Mouse (Mus musculus): ENCODE measurements around the gene Elp5.

Elp5 gene

DNA sequence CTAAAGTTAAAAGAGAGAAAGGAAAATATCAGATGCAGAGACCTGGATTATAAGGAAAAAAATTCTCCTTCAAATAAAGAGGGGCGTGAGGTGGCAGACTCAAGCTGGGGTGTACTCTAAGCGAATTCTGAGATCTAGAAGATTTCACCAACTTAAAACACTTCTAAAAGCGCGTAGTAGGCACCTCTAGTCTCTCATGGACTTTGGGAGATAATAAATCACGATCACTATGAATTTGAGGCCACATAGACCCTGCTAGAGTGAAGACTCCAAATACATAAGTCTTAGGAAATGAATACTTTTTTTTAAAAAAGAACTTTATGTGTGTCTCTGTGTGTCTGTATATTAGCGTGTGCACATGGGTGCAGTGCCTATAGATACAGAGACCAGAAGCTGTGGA is 33.4 kb upstream of the Elp5 start:
- DNase-seq (ENCODE audit: low read depth, low spot score): no peak

- DNase-seq (ENCODE audit: low read depth, low spot score): peak; percentile 74
These were observed 32.7 kb upstream of the Elp5 start, which contains the start of gene Acadvl for GRCm38 (mm10) chr11:70014880-70015558. Gene Acadvl, minus strand, starts transcription at chr11:70015411.

DNA sequence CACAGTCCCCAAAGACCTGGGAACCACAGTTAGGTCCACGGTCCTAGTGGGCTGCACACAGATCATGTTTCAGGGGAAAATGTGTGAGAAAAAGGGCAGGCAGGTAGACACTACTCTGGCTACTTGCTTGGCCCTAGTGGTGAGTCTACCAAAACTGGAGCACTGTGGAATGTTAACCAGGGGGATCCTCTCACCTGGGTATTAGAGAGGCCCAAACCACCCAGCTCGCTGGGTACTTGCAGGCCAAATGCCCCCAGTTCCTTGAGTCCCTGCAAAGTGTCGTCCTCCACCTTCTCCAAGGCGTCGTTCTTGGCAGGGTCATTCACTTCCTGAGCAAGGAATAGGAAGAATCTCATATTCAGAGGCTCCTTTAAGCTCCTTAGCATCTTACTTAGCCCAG is 31.7 kb upstream of the Elp5 start:
- no peak for DNase-seq (ENCODE audit: low read depth, low spot score)

DNA sequence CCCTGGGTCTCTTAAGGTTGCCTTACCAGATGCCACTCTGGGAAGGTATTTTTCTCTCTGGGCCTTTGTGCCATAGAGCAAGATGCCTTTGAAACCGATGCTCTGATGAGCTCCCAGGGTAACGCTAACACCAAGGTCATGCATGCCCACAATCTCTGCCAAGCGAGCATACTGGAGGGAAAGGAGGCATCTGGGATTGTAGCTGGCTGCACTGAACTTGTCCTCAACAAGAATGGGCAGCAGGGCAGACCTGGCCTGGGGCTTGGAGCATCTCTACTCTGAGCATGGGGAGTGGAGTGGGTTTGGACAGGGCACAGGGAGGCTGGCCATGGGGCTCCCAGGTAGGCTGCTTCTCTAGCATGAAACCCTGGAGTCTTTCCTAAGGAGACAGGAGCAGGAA is 31.1 kb upstream of the Elp5 start:
- DNase-seq (ENCODE audit: low read depth, low spot score): no peak

DNA sequence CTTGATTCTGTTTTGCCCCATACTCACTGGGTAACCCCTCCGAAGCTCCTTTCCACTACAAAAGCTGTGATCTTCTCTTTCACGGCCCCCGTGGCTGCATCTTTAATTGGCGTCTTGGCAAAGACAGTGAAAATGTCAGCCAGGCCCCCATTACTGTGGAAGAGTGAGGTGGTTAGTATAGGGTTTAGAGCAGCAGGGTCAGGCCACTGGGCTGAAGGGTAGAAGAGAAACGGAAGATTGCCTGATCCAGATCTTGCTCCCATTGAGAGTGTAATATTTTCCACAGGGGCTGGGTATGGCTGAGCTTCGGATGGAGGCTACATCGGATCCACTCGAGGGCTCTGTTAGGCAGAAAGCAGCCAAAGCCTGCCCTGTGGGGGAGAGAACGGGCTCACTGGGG is 30.6 kb upstream of the Elp5 start:
- DNase-seq (ENCODE audit: low read depth, low spot score): no peak

DNA sequence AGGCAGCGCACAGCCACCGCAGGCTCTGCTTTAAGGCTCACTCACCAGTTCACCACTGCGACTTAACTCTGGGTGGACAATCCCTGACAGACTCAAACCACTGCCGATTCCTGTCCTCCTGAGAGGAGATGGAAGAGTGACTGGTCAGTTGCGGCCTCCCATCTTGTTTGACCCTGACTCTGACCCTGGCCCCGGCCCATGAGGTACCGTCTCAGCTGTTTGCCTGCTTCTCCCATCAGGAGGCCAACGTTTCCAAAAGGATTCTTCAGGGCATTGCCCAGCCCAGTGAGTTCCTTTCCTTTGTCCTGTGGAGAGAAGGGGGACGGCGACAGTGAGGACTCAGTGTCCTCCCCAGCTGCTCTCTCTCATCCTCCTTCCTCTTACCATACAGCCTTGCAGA is 28.6 kb upstream of the Elp5 start:
- DNase-seq (ENCODE audit: low read depth, low spot score): no peak

- no peak for DNase-seq (ENCODE audit: low read depth, low spot score)
These were observed 28.2 kb upstream of the Elp5 start for GRCm38 (mm10) chr11:70010548-70010947.

DNA sequence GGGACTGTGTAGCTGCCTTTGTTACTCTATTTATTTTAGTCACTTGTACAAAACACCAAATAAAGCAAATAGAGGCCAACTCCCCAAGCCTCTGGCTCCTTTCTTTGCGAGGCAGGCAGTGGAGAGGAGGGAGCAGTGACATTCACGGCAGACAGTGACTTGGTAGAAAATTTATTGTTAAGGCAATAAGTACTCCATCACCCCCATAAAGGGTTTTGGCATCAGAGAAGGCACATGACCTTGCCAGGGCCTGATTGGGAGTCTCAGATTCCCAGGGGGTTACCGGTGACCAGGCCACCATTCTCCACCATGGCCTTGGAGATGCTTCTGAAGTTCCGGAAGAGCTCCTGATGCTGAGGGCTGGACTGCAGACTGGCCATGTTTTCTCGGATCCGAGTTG is 27.7 kb upstream of the Elp5 start:
- no peak for DNase-seq (ENCODE audit: low read depth, low spot score)

GRCm38 (mm10) chr11:70005521-70005920 is 23.2 kb upstream of the Elp5 start:
- no peak for DNase-seq (ENCODE audit: low read depth, low spot score)

GRCm38 (mm10) chr11:70002471-70002870 is 20.2 kb upstream of the Elp5 start:
- no peak for DNase-seq (ENCODE audit: low read depth, low spot score)

- peak; percentile 60 for DNase-seq (ENCODE audit: low read depth, low spot score)
These were observed 19.5 kb upstream of the Elp5 start for GRCm38 (mm10) chr11:70001865-70002264.

DNA sequence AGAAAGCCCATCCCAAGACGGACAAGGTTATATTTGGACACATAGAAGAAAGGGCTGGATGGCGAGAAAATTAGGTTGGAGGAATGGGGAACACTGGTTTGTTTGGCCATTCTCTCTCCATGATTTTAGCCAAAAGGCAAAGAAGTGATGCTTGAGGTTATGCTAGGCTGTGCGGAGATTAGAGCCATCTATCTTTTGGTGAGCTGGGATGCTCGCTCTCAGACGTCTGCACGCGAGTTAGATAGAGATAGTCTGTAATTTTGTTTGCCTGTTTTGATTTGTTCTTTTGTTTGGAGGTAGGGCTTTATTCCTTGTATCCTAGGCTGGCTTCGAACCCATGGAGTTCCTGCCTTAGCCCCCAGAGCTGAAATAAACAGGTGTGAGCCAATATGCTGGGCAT is 18.8 kb upstream of the Elp5 start:
- DNase-seq (ENCODE audit: low read depth, low spot score): no peak

DNA sequence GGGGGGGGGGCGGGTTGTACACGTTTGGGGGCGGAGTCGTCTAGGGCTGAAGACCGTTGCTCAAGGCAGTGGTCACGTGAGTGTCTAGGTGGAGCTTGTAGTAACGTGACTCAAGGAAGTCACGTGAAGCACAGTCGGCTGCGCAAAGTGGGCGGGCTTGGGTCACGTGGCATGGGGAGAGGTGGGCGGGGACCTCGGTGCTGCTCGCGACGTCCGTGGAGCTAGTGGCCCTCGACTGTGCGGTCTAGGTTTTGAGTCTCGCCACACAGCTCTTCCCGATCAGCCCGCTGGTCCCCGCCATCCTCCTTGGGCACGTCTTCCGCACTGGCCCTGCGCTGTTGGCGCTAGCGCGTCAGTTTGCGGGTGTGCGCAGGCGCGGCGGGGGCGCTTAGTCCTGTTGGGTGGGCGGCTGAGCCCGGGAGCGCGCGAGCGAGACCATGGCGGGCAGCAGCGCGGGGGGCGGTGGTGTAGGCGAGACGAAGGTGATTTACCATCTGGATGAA is 18.1 kb upstream of the Elp5 start, which contains the start of gene Dvl2:
Gene Dvl2 (plus strand): TSS at position 200 of the 503 bp plus-strand sequence.
- DNase-seq (ENCODE audit: low read depth, low spot score): peak; percentile 96

DNA sequence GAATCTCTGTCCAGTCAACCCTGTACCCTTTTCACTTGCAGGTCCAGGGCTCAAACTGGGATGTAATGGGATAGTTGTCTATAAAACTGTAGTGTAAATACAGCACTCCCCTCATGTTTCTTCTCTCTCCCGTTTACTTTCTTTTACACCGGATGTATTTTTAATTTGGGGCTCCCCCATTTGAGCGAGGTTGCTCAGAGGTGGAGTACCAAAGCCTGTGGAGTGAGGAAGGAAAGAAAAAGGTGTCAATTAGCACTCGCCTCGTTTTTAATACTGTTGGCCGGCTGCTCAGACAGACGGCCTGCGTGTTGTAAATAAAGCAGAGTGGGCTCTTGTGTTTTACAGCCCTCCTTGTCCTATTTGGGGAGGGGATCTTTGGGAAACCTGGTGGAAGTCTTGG is 17.3 kb upstream of the Elp5 start:
- DNase-seq (ENCODE audit: low read depth, low spot score): no peak

DNA sequence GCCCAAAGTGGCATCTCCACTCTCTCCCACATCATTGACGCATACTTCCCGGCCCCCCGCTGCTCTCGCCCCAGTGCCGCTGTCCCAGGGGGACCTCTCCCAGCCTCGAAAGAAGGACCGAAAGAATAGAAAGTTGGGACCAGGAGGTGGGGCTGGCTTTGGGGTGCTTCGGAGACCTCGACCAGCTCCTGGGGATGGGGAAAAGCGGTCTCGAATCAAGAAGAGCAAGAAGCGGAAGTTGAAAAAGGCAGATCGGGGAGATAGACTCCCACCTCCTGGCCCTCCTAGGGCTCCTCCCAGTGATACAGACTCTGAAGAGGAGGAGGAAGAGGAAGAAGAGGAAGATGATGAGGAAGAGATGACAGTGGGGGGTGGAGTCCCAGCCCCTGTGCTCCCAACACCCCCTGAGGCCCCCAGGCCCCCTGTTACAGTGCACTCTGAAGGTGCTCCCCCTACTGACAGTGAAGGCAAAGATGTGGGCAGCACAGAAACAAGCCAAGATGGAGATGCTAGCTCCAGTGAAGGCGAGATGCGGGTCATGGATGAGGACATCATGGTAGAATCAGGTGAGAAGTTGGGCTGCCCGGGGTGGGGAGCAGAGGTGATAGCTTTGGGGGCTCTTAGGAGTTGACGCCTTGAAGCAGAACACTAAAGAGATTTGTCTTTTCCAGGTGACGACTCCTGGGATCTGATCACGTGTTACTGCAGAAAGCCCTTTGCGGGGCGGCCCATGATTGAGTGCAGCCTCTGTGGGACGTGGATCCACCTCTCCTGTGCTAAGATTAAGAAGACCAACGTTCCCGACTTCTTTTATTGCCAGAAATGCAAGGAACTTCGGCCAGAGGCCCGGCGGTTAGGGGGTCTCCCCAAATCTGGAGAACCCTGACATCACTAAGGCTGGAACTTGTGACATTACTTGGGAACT is 16.5 kb upstream of the Elp5 start:
- DNase-seq (ENCODE audit: low read depth, low spot score): no peak

DNA sequence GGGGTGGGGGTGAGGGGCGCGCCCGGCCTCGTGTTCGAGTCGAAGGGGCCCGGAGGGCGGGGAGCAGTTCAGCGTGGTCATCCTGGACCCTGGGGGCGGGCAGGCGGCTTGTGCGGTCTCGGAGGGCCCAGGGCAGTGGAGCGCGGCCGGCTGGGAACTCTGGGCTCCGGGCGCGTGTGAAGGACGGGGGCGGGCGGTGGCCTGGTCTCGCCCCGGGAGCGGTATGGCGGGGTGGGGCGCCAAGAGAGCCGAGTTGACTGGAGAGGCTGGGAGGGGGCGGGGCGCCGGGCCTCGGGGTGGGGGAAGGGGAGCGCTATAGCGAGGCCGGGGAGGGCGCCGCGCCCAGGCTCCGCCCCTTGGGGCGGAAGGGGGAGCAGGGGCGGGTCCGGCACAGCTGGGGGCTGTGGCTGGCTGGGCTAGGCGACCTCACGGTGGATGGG is 14.8 kb upstream of the Elp5 start:
- DNase-seq (ENCODE audit: low read depth, low spot score): peak; percentile 79

GRCm38 (mm10) chr11:69996161-69997061 is 14.1 kb upstream of the Elp5 start:
- no peak for DNase-seq (ENCODE audit: low read depth, low spot score)

- peak; percentile 99 for DNase-seq (ENCODE audit: low read depth, low spot score)
These were observed 13.2 kb upstream of the Elp5 start, which contains the start of gene Phf23 for GRCm38 (mm10) chr11:69995391-69995960. Gene Phf23, plus strand, starts transcription at chr11:69995777.

GRCm38 (mm10) chr11:69994401-69995090 is 12.2 kb upstream of the Elp5 start:
- no peak for DNase-seq (ENCODE audit: low read depth, low spot score)

- DNase-seq (ENCODE audit: low read depth, low spot score): no peak
These were observed 10.6 kb upstream of the Elp5 start for GRCm38 (mm10) chr11:69992932-69993331.

All from forelimb bud, embryonic 11.5 days (tissue).